Mouse (Mus musculus) urinary bladder, postnatal 14 days (tissue): ENCODE measurements around the gene Olfr56.
"Not testable (repeated sequence)": the region's sequence is repeated elsewhere in the genome, so short reads cannot be mapped to it uniquely, and the experiment has no call there.

Experiments
- DNase-seq: peaks from one replicate; pipeline ENCODE4 v3.0.0; 2021; ENCODE audit warnings: low spot score

Gene Olfr56

GRCm38 (mm10) chr11:48978240-48978939 is at the start of gene Olfr56:
Gene Olfr56 (plus strand): TSS chr11:48978889.
- not testable (repeated sequence) for DNase-seq

- DNase-seq: not testable (repeated sequence)
Measured at GRCm38 (mm10) chr11:48933422-48933821, 45.3 kb upstream of the Olfr56 start.

GRCm38 (mm10) chr11:48933923-48934322 is 44.8 kb upstream of the Olfr56 start:
- DNase-seq: not testable (repeated sequence)

- not testable (repeated sequence) for DNase-seq
Measured at GRCm38 (mm10) chr11:48935291-48935690, 43.4 kb upstream of the Olfr56 start.

GRCm38 (mm10) chr11:48939286-48939685 is 39.4 kb upstream of the Olfr56 start:
- DNase-seq: not testable (repeated sequence)

GRCm38 (mm10) chr11:48946090-48946489 is 32.6 kb upstream of the Olfr56 start, which contains the start of gene Psme2b:
Gene Psme2b (minus strand): TSS chr11:48946190.
- DNase-seq: not testable (repeated sequence)

- DNase-seq: not testable (repeated sequence)
Measured at GRCm38 (mm10) chr11:48974686-48975085, 4.0 kb upstream of the Olfr56 start.

- not testable (repeated sequence) for DNase-seq
Measured at GRCm38 (mm10) chr11:48979251-48979650, 562 bp downstream of the Olfr56 start, which contains the start of gene 9930111J21Rik1. Gene 9930111J21Rik1 (minus strand): TSS chr11:48979398.

- DNase-seq: not testable (repeated sequence)
Measured at GRCm38 (mm10) chr11:48980052-48980451, 1.4 kb downstream of the Olfr56 start.

GRCm38 (mm10) chr11:48982848-48983247 is 4.2 kb downstream of the Olfr56 start:
- not testable (repeated sequence) for DNase-seq

GRCm38 (mm10) chr11:48988219-48988618 is 9.5 kb downstream of the Olfr56 start:
- not testable (repeated sequence) for DNase-seq

GRCm38 (mm10) chr11:48989981-48990380 is 11.3 kb downstream of the Olfr56 start:
- DNase-seq: not testable (repeated sequence)

GRCm38 (mm10) chr11:48991740-48992520 is 13.2 kb downstream of the Olfr56 start, which contains the start of gene Gm12185:
Gene Gm12185 (minus strand): TSS chr11:48992226.
- not testable (repeated sequence) for DNase-seq

- peak; percentile 2 for DNase-seq
Measured at GRCm38 (mm10) chr11:48993296-48993695, 14.6 kb downstream of the Olfr56 start.

- DNase-seq: not testable (repeated sequence)
Measured at GRCm38 (mm10) chr11:48994018-48994417, 15.3 kb downstream of the Olfr56 start, which contains the start of gene Tgtp1. Gene Tgtp1 (minus strand): TSS chr11:48994172.

- not testable (repeated sequence) for DNase-seq
Measured at GRCm38 (mm10) chr11:49000411-49000810, 21.7 kb downstream of the Olfr56 start.

- not testable (repeated sequence) for DNase-seq
Measured at GRCm38 (mm10) chr11:49006317-49006716, 27.6 kb downstream of the Olfr56 start.

GRCm38 (mm10) chr11:49006785-49007184 is 28.1 kb downstream of the Olfr56 start:
- not testable (repeated sequence) for DNase-seq

- not testable (repeated sequence) for DNase-seq
Measured at GRCm38 (mm10) chr11:49012074-49012473, 33.4 kb downstream of the Olfr56 start.

- DNase-seq: not testable (repeated sequence)
Measured at GRCm38 (mm10) chr11:49050064-49050463, 71.4 kb downstream of the Olfr56 start.

- not testable (repeated sequence) for DNase-seq
Measured at GRCm38 (mm10) chr11:49051093-49051891, 72.6 kb downstream of the Olfr56 start, which contains the start of gene 9930111J21Rik2. Gene 9930111J21Rik2 (minus strand): TSS chr11:49051242.
